Mouse (Mus musculus) C2C12 (cell line): ENCODE data around the gene Skil.

ENCODE experiments used
- CTCF ChIP-seq: IDR thresholded peaks from one replicate; pipeline ENCODE4 v1.5.1; 2011; ENCODE audit not compliant: control insufficient read depth, insufficient read depth, insufficient read length
- MAX ChIP-seq: IDR thresholded peaks from one replicate; pipeline ENCODE4 v1.6.1; 2011; ENCODE audit warnings: mild to moderate bottlenecking, control low read depth
- MYOD1 ChIP-seq: IDR thresholded peaks from one replicate; pipeline ENCODE4 v1.6.1; 2011; ENCODE audit warnings: low read depth; ENCODE audit not compliant: control insufficient read depth, insufficient read length

DNA sequence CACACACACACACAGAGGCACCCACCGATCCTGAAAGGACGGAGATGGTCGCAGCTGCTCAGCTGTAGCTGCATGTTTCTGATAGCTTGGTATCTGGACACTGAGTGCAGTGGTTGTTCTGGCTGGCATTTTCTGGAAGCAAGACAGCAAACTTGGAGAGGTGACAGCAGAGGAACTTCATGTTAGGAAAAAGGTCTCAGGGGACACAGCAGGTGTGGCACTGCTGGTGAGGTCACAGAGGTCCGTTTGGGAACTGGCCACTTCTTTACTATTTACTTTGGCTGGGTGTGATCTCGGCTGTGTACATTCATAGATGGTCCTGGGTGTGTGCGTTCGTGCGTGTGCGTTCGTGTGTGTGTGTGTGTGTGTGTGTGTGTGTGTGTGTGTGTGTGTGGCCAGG, 15.4 kb upstream of the Skil start:
- no peak for TF ChIP-seq CTCF
- no peak for TF ChIP-seq MAX
- TF ChIP-seq MYOD1, result no peak
